ENCODE assay signal across 8 mouse cellular contexts in genomic region chr6:57701686-57702085, GRCm38 (mm10). TPM values are rescaled to one million over a fixed set of nuclear protein-coding genes. Genes with fewer than 3 reads are reported as not detected.
DNase-seq lines count a peak whose midpoint lies in the region; ATAC-seq and TF ChIP-seq lines count a peak whose summit lies in the region.

No protein-coding gene starts in this region.

- peaks cover 8% of the 10 kb centered on the region for H3K79me2 ChIP-seq in myocyte (ENCODE audit: control insufficient read depth, insufficient read depth)

- peak overlapping the region; percentile 99 for H3K27ac ChIP-seq in left cerebral cortex, adult 2 months
- peak overlapping the region; percentile 99; the same call in 1 of the 2 replicates for H3K27ac ChIP-seq in forebrain, embryonic 10.5 days
- peak overlapping the region; percentile 99 for H3K27ac ChIP-seq in hindbrain, postnatal 0 days

- ATAC-seq in hindbrain, postnatal 0 days: no peak
- no peak for ATAC-seq in megakaryocyte, adult 5-6 weeks (ENCODE audit: poor library complexity, severe bottlenecking)

- peak overlapping the region; percentile 71 for H3K4me2 ChIP-seq in hindbrain, postnatal 0 days (ENCODE audit: low read depth, low read length)
- no peak overlapping the region for H3K4me2 ChIP-seq in myocyte (ENCODE audit: low read depth)

- peak overlapping the region; percentile 93 for H3K9ac ChIP-seq in hindbrain, postnatal 0 days (replicated peaks; ENCODE audit: low read length)

- DNase-seq in left cerebral cortex, adult 2 months (ENCODE audit: extremely low spot score in 1 of 2, low spot score in 2 of 2): no peak
- no peak for DNase-seq in left cerebral cortex, adult 9 months (ENCODE audit: low spot score in 2 of 2)
- no peak for DNase-seq in forebrain, embryonic 10.5 days (ENCODE audit: extremely low spot score, low spot score)
- peak; percentile 19 for DNase-seq in hindbrain, postnatal 0 days (ENCODE audit: low spot score)
- DNase-seq in layer of hippocampus, postnatal 10 days (ENCODE audit: low spot score in 2 of 2): no peak
- no peak for DNase-seq in urinary bladder, postnatal 4 days (ENCODE audit: low spot score in 2 of 2)

- no peaks in the 10 kb centered on the region for H3K27me3 ChIP-seq in forebrain, embryonic 10.5 days (ENCODE audit: poor library complexity, severe bottlenecking)
- no peaks in the 10 kb centered on the region for H3K27me3 ChIP-seq in hindbrain, postnatal 0 days (ENCODE audit: insufficient read depth, low read length)
- H3K27me3 ChIP-seq in myocyte (ENCODE audit: control insufficient read depth, insufficient read depth, insufficient read length): no peaks in the 10 kb centered on the region

- H3K9me3 ChIP-seq in forebrain, embryonic 10.5 days: no peaks in the 10 kb centered on the region
- H3K9me3 ChIP-seq in hindbrain, postnatal 0 days (ENCODE audit: low read length): no peaks in the 10 kb centered on the region

- TF ChIP-seq CTCF in left cerebral cortex, adult 2 months (IDR thresholded peaks at IDR 0.05): no peak
- TF ChIP-seq CTCF in hindbrain, postnatal 0 days (IDR thresholded peaks at IDR 0.05; ENCODE audit: low read depth): no peak

- H3ac ChIP-seq in myocyte (ENCODE audit: control insufficient read depth, insufficient read length): no peak overlapping the region

- no peak for TF ChIP-seq POLR2A in myocyte (IDR thresholded peaks at IDR 0.05; ENCODE audit: insufficient read length, low read depth)

- peaks cover 19% of the 10 kb centered on the region for H3K4me1 ChIP-seq in forebrain, embryonic 10.5 days
- peaks cover 11% of the 10 kb centered on the region; the same call in 1 of the 2 replicates for H3K4me1 ChIP-seq in hindbrain, postnatal 0 days (ENCODE audit: insufficient read depth, low read length)

- WGBS in forebrain, embryonic 10.5 days: 62% methylated on average over 4 of the region's 4 CpGs
- WGBS in hindbrain, postnatal 0 days: 49% methylated on average over 4 of the region's 4 CpGs

- intact Hi-C loops in left cerebral cortex, adult 2 months (cut with DNase I): loop anchor here (5.0 to 10.0 kb wide), 4 partner anchors 94 to 777 kb away; partner anchors contain the start of genes Herc6, Nt5c3, Ppm1k and Vmn1r4

- H3K36me3 ChIP-seq in forebrain, embryonic 10.5 days (replicated peaks): no peaks in the 10 kb centered on the region
- no peaks in the 10 kb centered on the region for H3K36me3 ChIP-seq in hindbrain, postnatal 0 days (ENCODE audit: insufficient read depth, low read length)
- no peaks in the 10 kb centered on the region for H3K36me3 ChIP-seq in myocyte (ENCODE audit: control insufficient read depth, insufficient read depth)

- H3K4me3 ChIP-seq in left cerebral cortex, adult 2 months: peak overlapping the region; percentile 90
- peak overlapping the region; percentile 76 for H3K4me3 ChIP-seq in forebrain, embryonic 10.5 days
- peak overlapping the region; percentile 78 for H3K4me3 ChIP-seq in hindbrain, postnatal 0 days (ENCODE audit: low read length)
- peak overlapping the region; percentile 78 for H3K4me3 ChIP-seq in myocyte

TF ChIP-seq in myocyte, 11 proteins besides CTCF, POLR2A, EP300 and RAD21:
- TF ChIP-seq TCF12 (IDR thresholded peaks at IDR 0.05; ENCODE audit: insufficient read depth, poor library complexity, severe bottlenecking) (no peak), SRF (IDR thresholded peaks at IDR 0.05; ENCODE audit: control insufficient read depth, insufficient read length, low read depth) (no peak), USF1 (IDR thresholded peaks at IDR 0.05; ENCODE audit: low read depth) (no peak), MYOG (IDR thresholded peaks at IDR 0.05; ENCODE audit: control insufficient read depth in 1 of 3, insufficient read depth in 1 of 3, insufficient read length in 2 of 3, low read depth in 2 of 3) (no peak), REST (IDR thresholded peaks at IDR 0.05; ENCODE audit: insufficient read depth, insufficient read length) (no peak), MAX (IDR thresholded peaks at IDR 0.05; ENCODE audit: low read depth) (no peak), MYOD1 (IDR thresholded peaks at IDR 0.05; ENCODE audit: control insufficient read depth in 1 of 3, insufficient read length in 2 of 3, low read depth in 2 of 3) (no peak), E2F4 (IDR thresholded peaks at IDR 0.05; ENCODE audit: insufficient read depth) (no peak), POLR2AphosphoS2 (IDR thresholded peaks at IDR 0.05; ENCODE audit: insufficient read length, low read depth) (no peak), TCF3 (IDR thresholded peaks at IDR 0.05; ENCODE audit: insufficient read length, low read depth) (no peak), CEBPB (IDR thresholded peaks at IDR 0.05; ENCODE audit: insufficient read depth, poor library complexity, severe bottlenecking) (no peak)

RNA-seq across cellular contexts. Expression of gene Lancl2, which starts 0.7 kb away (rescaled TPM):
- total RNA-seq in left cerebral cortex, adult 2 months (2021): 100 to 1,000 TPM; 100 to 111 TPM
- polyA plus RNA-seq in forebrain, embryonic 10.5 days (2016; fragmentation: Nextera tagmentation; extraction: Ambion mirVana): 40.8 and 46.4 TPM in 2 replicates
- total RNA-seq in hindbrain, postnatal 0 days (2014; rRNA removed): 82.3 and 88.6 TPM in 2 replicates
- 70.5 and 76.8 TPM in 2 replicates for polyA plus RNA-seq in hindbrain, postnatal 0 days (2015; fragmentation: Nextera tagmentation; extraction: Ambion mirVana)
- 5.8 TPM for polyA plus RNA-seq in myocyte (2012; fragmentation: generic; extraction: Trizol)
- 100 to 1,000 TPM; 135 to 139 TPM for total RNA-seq in layer of hippocampus, postnatal 10 days (2021)
- total RNA-seq in megakaryocyte, adult 5-6 weeks (2015): 26.0 and 29.7 TPM in 2 replicates
- 26.3 and 28.7 TPM in 2 replicates for total RNA-seq in megakaryocyte, adult 5-6 weeks (2017)

RNA-seq across cellular contexts. Expression of gene Pyurf, which starts 9.8 kb away (rescaled TPM):
- 1 to 10 TPM; 9.0 to 9.8 TPM for total RNA-seq in left cerebral cortex, adult 2 months (2021)
- 18.6 and 19.0 TPM in 2 replicates for polyA plus RNA-seq in forebrain, embryonic 10.5 days (2016; fragmentation: Nextera tagmentation; extraction: Ambion mirVana)
- 14.7 and 16.8 TPM in 2 replicates for total RNA-seq in hindbrain, postnatal 0 days (2014; rRNA removed)
- 15.0 and 16.1 TPM in 2 replicates for polyA plus RNA-seq in hindbrain, postnatal 0 days (2015; fragmentation: Nextera tagmentation; extraction: Ambion mirVana)
- polyA plus RNA-seq in myocyte (2012; fragmentation: generic; extraction: Trizol): 10.1 TPM
- total RNA-seq in layer of hippocampus, postnatal 10 days (2021): 1 to 10 TPM; 6.4 to 7.0 TPM
- total RNA-seq in megakaryocyte, adult 5-6 weeks (2015): 3.5 and 3.6 TPM in 2 replicates
- 7.9 and 9.1 TPM in 2 replicates for total RNA-seq in megakaryocyte, adult 5-6 weeks (2017)
